Mouse (Mus musculus) heart, embryonic 12.5 days (tissue): ENCODE measurements at regions not wholly inside any gene's neighbourhood (a gene's known extent, or its start where the extent isn't known, plus 50 kb on each side); places are given as distances from the start of the nearest gene placed in this dataset.

Experiments
- ATAC-seq: fragments of 200-750 bp; cut with Nextera tagmentation; 2 replicates; pipeline ENCODE4 v1.8.0; 2017; ENCODE audit warnings: moderate TSS enrichment, moderate library complexity; ENCODE audit not compliant: insufficient number of reproducible peaks, low FRiP score
- H3K27ac ChIP-seq: fragments of 300-500 bp; sonication (generic); 2 replicates; pipeline ENCODE4 v1.5.1; 2016; ENCODE audit warnings: mild to moderate bottlenecking, moderate library complexity; ENCODE audit not compliant: poor library complexity, severe bottlenecking
- H3K27me3 ChIP-seq: fragments of 300-500 bp; sonication (generic); replicated peaks from 2 replicates; pipeline ENCODE4 v1.6.1; 2016; ENCODE audit warnings: mild to moderate bottlenecking, moderate library complexity
- H3K36me3 ChIP-seq: fragments of 300-500 bp; sonication (generic); 2 replicates; pipeline ENCODE4 v1.6.1; 2016; ENCODE audit warnings: mild to moderate bottlenecking, moderate library complexity
- H3K4me1 ChIP-seq: fragments of 300-500 bp; sonication (generic); replicated peaks from 2 replicates; pipeline ENCODE4 v1.6.1; 2016; ENCODE audit warnings: mild to moderate bottlenecking
- H3K4me2 ChIP-seq: fragments of 300-500 bp; sonication (generic); 2 replicates; pipeline ENCODE4 v1.6.1; 2016; ENCODE audit warnings: mild to moderate bottlenecking, moderate library complexity
- H3K4me3 ChIP-seq: fragments of 300-500 bp; sonication (generic); 2 replicates; pipeline ENCODE4 v1.5.1; 2016; ENCODE audit warnings: mild to moderate bottlenecking
- H3K9ac ChIP-seq: fragments of 300-500 bp; sonication (generic); 2 replicates; pipeline ENCODE4 v1.6.1; 2016; ENCODE audit warnings: mild to moderate bottlenecking, moderate library complexity
- H3K9me3 ChIP-seq: fragments of 300-500 bp; sonication (generic); replicated peaks from 2 replicates; pipeline ENCODE4 v1.6.1; 2016; ENCODE audit warnings: mild to moderate bottlenecking, moderate library complexity
- WGBS: fragments of 180-500 bp; shearing (Covaris S2); methylation state at CpG from one replicate; pipeline ENCODE4 v1.1.7; 2016; 5-methylcytosine and 5-hydroxymethylcytosine counted together

DNA sequence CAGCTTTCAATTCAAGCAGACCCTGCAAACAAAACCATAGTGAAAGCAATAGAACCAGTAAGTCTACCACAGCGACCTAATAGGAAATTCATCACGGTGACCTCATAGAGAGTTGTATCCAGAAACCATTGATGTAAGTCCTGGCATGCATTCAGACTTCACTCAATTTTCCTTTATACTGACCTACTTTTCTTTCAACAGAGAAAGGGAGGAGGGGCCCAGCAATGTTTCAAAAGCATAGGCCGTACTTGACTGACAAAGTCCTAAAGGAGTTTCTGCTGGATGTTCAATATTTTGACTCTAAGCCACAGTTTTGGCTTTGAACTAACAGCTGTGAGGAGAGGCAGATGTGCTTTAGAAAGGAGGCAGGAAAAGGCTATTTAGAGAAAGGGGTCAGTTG is 88.4 kb downstream of the AI593442 start:
- WGBS = 72% methylated on average over 3 of the region's 3 CpGs
- no peak overlapping the region for H3K4me3 ChIP-seq
- no peak overlapping the region for H3K27ac ChIP-seq
- ATAC-seq = no peak
- no peaks in the 10 kb centered on the region for H3K27me3 ChIP-seq
- no peaks in the 10 kb centered on the region for H3K4me1 ChIP-seq
- H3K9me3 ChIP-seq = no peaks in the 10 kb centered on the region
- H3K9ac ChIP-seq = no peak overlapping the region
- no peaks in the 10 kb centered on the region for H3K36me3 ChIP-seq
- H3K4me2 ChIP-seq = no peak overlapping the region

DNA sequence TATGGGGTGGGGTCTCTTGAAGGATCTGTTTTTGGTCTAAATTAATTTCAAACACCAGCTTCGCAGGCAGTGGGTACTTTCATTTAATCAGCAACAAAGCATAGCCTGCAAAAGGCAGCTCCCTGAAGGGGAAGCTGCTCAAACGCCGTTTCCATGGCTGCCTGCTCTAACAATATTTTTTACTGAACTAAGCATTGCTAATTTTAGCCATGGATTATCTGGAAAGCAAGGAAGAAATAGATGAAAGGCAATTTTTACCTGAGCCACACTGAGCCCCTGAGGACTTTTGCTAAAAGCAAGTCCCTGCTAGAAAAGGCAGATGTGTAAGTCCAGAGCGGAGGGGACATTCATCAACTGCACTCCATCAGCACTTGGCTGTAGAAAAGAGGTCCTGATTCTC is 105.5 kb downstream of the AI593442 start:
- Histone ChIP-seq H3K27ac (no peak overlapping the region), H3K4me3 (no peak overlapping the region), H3K4me2 (no peak overlapping the region), H3K36me3 (no peaks in the 10 kb centered on the region), H3K4me1 (no peaks in the 10 kb centered on the region), H3K9me3 (no peaks in the 10 kb centered on the region), H3K27me3 (no peaks in the 10 kb centered on the region), H3K9ac (no peak overlapping the region)
- 70% methylated on average over 4 of the region's 4 CpGs for WGBS
- ATAC-seq = no peak

DNA sequence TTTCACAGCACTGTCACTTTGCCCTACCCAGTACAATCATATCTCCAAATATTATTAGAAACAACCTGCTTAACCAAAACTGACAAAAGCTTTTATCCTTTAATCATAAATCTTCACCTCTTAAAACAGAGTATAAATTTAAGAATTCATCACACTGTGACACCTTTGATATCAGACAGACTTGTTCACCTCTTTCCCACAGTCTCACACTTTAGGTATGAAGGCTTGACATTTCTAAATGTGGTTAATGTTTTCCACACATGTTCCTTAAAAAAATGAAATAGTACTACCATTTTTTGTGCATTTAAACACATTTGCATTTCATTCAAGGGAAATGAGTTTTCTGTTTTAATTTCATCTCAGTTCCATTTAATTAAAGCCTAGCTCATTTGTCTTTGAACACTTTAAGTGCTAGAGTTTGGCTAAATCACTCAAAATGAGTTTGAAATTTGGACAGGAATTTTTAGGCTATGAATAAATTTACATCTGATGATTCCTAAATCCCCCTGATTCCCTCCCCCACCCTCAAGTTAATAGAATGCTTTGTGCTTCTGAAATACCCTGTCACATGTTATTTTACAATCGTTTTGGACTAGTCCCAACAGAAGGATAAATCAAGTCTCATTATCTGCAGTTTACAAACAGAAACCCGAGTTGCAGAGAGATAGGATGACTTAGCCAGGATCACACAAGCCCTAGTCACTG is 127.9 kb downstream of the AI593442 start:
- WGBS = 49% methylated on average over 2 of the region's 2 CpGs
- Histone ChIP-seq H3K27ac (no peak overlapping the region), H3K9me3 (no peaks in the 10 kb centered on the region), H3K36me3 (no peaks in the 10 kb centered on the region), H3K27me3 (no peaks in the 10 kb centered on the region), H3K4me2 (no peak overlapping the region), H3K4me3 (no peak overlapping the region), H3K9ac (no peak overlapping the region), H3K4me1 (no peaks in the 10 kb centered on the region)
- ATAC-seq = no peak

DNA sequence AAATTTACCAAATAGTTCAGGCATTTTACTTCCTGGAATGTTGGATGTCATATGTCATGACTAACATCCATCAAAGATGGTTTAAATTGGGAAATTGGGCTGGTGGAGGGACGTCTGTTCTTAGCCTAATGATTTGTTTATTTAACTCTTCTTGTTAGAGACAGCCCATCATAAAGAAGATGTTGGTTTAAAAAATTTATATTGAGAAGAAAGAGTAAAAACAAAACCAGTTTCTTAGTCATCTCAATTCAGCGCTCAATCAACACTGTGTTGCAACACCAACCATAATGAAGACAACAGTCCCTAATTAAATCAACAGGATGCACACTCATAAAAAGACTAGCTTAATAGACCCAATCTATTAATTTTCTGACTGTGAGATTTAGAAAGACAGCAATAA is 133.5 kb downstream of the AI593442 start:
- ATAC-seq = no peak
- no peaks in the 10 kb centered on the region for H3K36me3 ChIP-seq
- H3K4me3 ChIP-seq = no peak overlapping the region
- H3K4me1 ChIP-seq = no peaks in the 10 kb centered on the region
- WGBS = 67% methylated on average over 2 of the region's 2 CpGs
- H3K4me2 ChIP-seq = no peak overlapping the region
- H3K9ac ChIP-seq = no peak overlapping the region
- no peaks in the 10 kb centered on the region for H3K9me3 ChIP-seq
- H3K27ac ChIP-seq = no peak overlapping the region
- no peaks in the 10 kb centered on the region for H3K27me3 ChIP-seq

DNA sequence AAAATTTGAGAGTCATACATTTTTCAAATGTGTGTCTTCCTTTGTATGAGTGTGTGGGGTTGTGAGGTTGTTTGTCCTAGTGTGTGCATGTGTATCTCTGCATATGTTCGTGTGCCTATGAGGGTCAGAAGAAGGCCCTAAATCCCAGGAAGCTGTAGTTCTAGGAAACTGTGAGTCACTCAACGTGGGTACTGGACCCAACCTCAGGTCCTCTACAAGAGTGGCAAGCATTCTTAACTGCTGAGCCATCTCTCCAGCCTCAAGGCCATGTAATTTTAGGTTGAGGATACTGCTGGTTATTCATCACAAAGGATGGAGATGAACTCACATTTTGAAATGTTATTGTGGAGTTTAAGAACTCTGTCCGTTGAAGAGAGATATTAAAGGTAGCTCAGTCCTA is 140.5 kb downstream of the AI593442 start:
- Histone ChIP-seq H3K9me3 (no peaks in the 10 kb centered on the region), H3K4me2 (no peak overlapping the region), H3K27ac (no peak overlapping the region), H3K9ac (no peak overlapping the region), H3K4me3 (no peak overlapping the region), H3K36me3 (no peaks in the 10 kb centered on the region), H3K27me3 (no peaks in the 10 kb centered on the region), H3K4me1 (no peaks in the 10 kb centered on the region)
- 70% methylated on average over 3 of the region's 3 CpGs for WGBS
- ATAC-seq = no peak

DNA sequence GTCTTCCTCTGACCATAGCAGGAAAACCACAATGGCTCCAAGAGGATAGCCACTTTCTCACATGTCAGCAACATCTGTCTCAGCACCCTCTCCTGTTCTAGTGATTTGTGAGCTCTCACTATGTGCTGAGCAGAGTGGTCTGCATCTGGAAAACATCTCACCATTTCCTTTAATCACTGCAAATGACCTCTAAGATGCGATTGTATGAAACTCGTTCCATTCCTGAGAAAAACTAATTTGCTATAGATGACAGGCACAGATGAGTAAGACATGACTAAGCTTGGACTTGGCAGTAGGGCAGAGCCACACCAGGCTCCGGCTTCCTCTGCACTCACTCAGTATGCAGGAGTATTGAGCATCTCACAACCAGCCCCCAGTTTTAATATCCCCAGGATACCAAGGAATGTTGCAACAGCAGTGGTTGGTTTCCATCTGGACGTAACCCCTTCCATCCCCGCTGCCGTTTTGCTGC is 150.1 kb downstream of the AI593442 start:
- Histone ChIP-seq H3K4me3 (no peak overlapping the region), H3K36me3 (no peaks in the 10 kb centered on the region), H3K9me3 (no peaks in the 10 kb centered on the region), H3K4me1 (no peaks in the 10 kb centered on the region), H3K9ac (no peak overlapping the region), H3K4me2 (no peak overlapping the region), H3K27ac (no peak overlapping the region), H3K27me3 (no peaks in the 10 kb centered on the region)
- WGBS = 77% methylated on average over 6 of the region's 6 CpGs
- ATAC-seq = no peak

DNA sequence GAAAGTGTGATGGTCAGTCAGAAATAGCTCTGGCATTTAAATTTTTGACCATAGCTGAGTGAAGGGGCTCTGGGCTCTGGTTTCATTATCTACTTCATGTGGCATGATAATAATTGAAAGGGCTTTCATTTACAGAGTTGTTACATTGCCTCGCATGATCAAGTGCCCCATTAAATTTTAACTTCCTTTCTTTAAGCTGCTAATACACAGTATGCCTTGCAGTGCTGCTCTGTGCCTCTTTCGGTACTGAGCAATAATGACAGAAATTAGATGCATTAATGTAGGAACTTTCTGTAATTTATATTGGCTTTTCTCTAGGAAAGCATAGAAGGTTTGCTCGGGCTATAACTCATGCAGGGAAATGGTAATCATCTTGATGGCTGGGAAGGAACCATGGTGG is 179.1 kb downstream of the AI593442 start:
- Histone ChIP-seq H3K4me3 (no peak overlapping the region), H3K4me1 (no peaks in the 10 kb centered on the region), H3K36me3 (no peaks in the 10 kb centered on the region), H3K4me2 (no peak overlapping the region), H3K27ac (no peak overlapping the region), H3K9me3 (0 out of 2 replicates have a peak, but pooled peaks cover 6% of the 10 kb centered on the region), H3K9ac (no peak overlapping the region), H3K27me3 (no peaks in the 10 kb centered on the region)
- no peak for ATAC-seq
- WGBS = 79% methylated on average over 3 of the region's 3 CpGs

DNA sequence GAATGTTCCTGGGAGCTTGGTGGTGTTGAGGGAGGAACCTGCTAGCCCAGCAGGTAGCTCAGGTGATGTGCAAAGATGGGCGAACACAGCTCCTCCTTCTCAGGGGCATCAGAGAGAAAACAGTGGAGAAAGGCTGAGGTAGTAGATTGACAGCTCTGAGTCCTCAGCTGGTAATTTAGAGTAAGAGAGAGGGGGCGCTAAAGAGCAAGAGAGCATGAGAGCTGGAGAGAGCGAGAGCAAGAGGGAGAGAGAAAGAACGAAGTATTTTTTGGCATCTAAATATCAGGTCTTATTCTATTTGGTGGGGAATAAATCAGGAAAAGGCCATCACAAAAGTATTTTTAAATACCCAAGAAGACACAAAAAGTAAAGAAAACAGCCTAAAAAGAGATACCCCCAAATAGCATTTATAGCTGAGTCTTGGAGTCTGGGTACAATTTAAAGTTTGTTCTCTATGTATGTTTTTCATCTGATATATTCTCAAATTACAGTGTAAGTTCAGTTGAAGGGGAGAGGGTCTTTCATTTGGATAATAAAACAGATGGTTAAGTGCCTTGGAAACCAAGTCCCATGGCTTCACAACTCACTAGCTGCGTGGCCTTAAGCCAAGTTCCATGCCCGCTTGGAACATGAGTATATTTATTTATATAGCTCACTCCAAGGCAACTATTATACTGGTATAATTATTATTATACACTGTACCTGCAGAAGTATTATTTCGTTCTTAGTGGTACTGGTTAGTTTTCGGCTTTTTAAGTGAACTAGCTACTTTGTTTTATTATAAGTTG is 183.9 kb downstream of the AI593442 start:
- Histone ChIP-seq H3K4me2 (no peak overlapping the region), H3K27ac (no peak overlapping the region), H3K9ac (no peak overlapping the region), H3K27me3 (no peaks in the 10 kb centered on the region), H3K4me1 (no peaks in the 10 kb centered on the region), H3K4me3 (no peak overlapping the region), H3K9me3 (no peaks in the 10 kb centered on the region), H3K36me3 (no peaks in the 10 kb centered on the region)
- 56% methylated on average over 8 of the region's 8 CpGs for WGBS
- ATAC-seq = no peak

DNA sequence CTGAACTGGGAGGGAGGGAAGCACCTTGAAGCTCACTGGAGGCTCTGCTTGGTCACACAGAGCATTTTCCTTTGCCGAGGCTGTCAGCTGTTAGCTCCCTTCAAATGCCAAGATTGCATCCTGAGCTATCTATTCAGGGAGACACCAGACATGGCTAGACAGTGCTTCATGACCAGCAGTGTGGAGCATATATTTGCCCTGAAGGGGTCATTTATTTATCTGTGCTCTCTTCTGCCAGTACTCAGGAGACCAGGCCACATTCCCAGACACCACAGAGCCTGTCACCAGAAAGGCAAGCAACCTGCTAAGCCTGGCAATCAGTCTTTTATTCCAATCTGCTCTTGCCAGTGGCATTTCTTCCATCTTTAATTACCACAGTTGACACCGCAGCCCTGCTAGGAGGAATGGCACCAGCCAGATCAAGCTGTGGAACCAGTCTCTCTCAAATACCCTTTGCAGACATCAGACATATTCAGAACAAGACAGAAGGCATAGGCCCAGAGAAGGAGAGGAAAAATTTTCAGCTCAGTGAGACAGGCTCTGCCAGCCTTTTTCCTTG is 186.6 kb downstream of the AI593442 start:
- no peak for ATAC-seq
- WGBS = 40% methylated on average over 2 of the region's 2 CpGs
- no peak overlapping the region for H3K9ac ChIP-seq

DNA sequence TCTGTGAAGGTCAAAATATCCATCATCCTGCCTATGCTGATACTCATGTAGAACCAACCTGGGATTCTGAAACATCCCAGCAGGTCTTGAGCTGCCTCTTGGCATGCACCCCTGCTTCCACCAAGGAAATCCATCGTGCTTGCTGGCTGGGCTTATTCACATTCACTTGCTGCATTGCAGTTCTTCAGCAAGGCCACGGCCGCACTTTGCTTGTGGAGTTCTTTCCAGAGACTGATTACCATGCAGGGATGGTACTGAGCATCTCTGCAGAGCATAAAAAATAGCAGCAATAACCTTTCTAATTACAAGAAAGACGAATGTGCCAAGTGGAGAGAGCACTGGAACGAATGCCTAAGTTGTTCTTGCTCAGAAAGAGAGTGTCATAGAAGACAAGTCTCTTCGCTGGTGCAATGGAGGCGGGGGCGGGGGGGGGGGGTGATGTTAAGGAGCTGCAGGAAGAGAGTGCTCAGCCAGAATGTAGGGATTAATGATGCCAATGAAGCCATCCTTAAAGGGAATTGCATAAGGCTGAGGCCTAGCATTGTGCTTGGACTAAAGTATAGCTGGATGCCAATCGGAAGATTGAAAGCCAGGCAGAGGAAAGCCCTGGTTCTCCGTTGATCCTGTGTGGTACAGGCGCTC is 205.9 kb downstream of the AI593442 start:
- H3K36me3 ChIP-seq = no peaks in the 10 kb centered on the region
- no peak overlapping the region for H3K4me2 ChIP-seq
- 81% methylated on average over 11 of the region's 11 CpGs for WGBS
- H3K27me3 ChIP-seq = no peaks in the 10 kb centered on the region
- H3K4me3 ChIP-seq = no peak overlapping the region
- no peaks in the 10 kb centered on the region for H3K4me1 ChIP-seq
- no peak for ATAC-seq
- H3K9ac ChIP-seq = no peak overlapping the region
- H3K9me3 ChIP-seq = no peaks in the 10 kb centered on the region
- H3K27ac ChIP-seq = no peak overlapping the region

More for the DNA sequence above, 186.6 kb downstream of the AI593442 start:
- Histone ChIP-seq H3K4me1 (no peaks in the 10 kb centered on the region), H3K27ac (no peak overlapping the region), H3K4me2 (no peak overlapping the region), H3K36me3 (no peaks in the 10 kb centered on the region), H3K4me3 (no peak overlapping the region), H3K9me3 (no peaks in the 10 kb centered on the region), H3K27me3 (no peaks in the 10 kb centered on the region)

DNA sequence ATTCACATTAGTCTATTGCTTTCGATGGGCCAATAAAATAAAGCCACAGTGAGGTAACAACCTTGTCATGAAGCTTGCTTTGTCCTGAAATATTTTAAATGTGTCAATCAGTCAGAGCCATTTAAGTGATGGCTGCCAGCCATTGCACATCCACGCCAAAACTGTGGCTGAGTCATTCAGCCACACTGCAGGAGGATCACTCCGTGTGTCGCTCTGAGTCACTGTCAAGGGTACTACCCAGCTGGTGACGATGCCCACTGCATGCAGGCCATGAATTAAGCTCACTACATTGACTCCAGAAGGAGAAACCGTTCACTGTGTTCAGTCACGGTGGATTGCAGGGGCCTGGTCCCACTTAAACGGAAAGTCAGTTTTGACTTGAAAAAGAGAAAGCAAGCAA is 206.7 kb downstream of the AI593442 start:
- no peaks in the 10 kb centered on the region for H3K27me3 ChIP-seq
- ATAC-seq = no peak
- no peak overlapping the region for H3K4me2 ChIP-seq
- no peak overlapping the region for H3K27ac ChIP-seq
- no peaks in the 10 kb centered on the region for H3K9me3 ChIP-seq
- H3K36me3 ChIP-seq = no peaks in the 10 kb centered on the region
- H3K9ac ChIP-seq = no peak overlapping the region
- no peaks in the 10 kb centered on the region for H3K4me1 ChIP-seq
- WGBS = 80% methylated on average over 8 of the region's 8 CpGs
- no peak overlapping the region for H3K4me3 ChIP-seq
